Mouse (Mus musculus) bone marrow, adult 2 months (tissue): ENCODE results near the gene Ctns.

Source experiments
- CTCF ChIP-seq: fragments of 200-500 bp; IDR thresholded peaks from 2 replicates; pipeline ENCODE4 v1.5.1; 2011; ENCODE audit warnings: low read length, control low read depth; ENCODE audit not compliant: control insufficient read depth, insufficient read depth
- POLR2A ChIP-seq: fragments of 200-500 bp; IDR thresholded peaks from 2 replicates; pipeline ENCODE4 v1.6.1; 2011; ENCODE audit warnings: low read depth, mild to moderate bottlenecking, control low read depth, low read length, borderline replicate concordance; ENCODE audit not compliant: control insufficient read depth

DNA sequence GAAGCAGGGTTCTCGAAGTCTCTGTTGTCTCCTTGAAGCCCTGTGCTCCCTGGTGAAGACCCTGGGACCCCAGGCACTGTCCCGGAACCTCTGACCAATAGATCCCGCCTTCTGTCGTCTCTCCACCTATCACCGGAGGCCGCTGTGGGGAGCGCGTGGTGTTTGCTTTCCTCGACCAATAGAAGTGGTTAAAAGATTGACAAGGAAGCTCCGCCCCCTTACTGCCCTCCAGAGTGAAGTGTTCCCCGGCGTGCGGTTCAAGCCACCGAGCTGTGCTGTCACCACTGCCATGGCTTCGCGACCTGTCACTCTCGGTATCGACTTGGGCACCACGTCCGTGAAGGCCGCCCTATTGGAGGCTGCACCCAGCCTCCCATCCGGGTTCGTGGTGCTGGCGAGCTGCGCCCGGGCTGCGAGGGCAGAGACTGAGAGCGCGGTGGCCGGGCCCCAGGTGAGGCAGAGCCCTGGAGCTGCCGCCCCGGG lies 429 bp upstream of the Ctns start, which contains the start of gene Shpk:
- peak; percentile 77; the same call in 1 of the 2 replicates for TF ChIP-seq POLR2A
- no peak for TF ChIP-seq CTCF
